Mouse (Mus musculus) liver, embryonic 15.5 days (tissue): Measurements from ENCODE around the gene Cfap70. TPM values are rescaled to one million over a fixed set of nuclear protein-coding genes. Genes with fewer than 3 reads are reported as not detected.

Experiments used
- ATAC-seq: fragments of 200-750 bp; cut with Nextera tagmentation; 2 replicates; pipeline ENCODE4 v1.8.0; 2017; ENCODE audit warnings: moderate number of reproducible peaks, mild to moderate bottlenecking, moderate library complexity; ENCODE audit not compliant: insufficient read depth
- H3K27ac ChIP-seq: fragments of 300-500 bp; sonication (generic); replicated peaks from 2 replicates; pipeline ENCODE4 v1.5.1; 2015; ENCODE audit warnings: mild to moderate bottlenecking, inconsistent platforms
- H3K27me3 ChIP-seq: fragments of 300-500 bp; sonication (generic); 2 replicates; pipeline ENCODE4 v1.6.1; 2015; ENCODE audit warnings: mild to moderate bottlenecking, inconsistent platforms
- H3K36me3 ChIP-seq: fragments of 300-500 bp; sonication (generic); replicated peaks from 2 replicates; pipeline ENCODE4 v1.6.1; 2015; ENCODE audit warnings: moderate library complexity, mild to moderate bottlenecking, inconsistent platforms
- H3K4me1 ChIP-seq: fragments of 300-500 bp; sonication (generic); replicated peaks from 2 replicates; pipeline ENCODE4 v1.6.1; 2015; ENCODE audit warnings: inconsistent platforms
- H3K4me2 ChIP-seq: fragments of 300-500 bp; sonication (generic); 2 replicates; pipeline ENCODE4 v1.6.1; 2015; ENCODE audit warnings: moderate library complexity, mild to moderate bottlenecking, inconsistent platforms
- H3K4me3 ChIP-seq: fragments of 300-500 bp; sonication (generic); replicated peaks from 2 replicates; pipeline ENCODE4 v1.5.1; 2015; ENCODE audit warnings: mild to moderate bottlenecking, inconsistent platforms
- H3K9ac ChIP-seq: fragments of 300-500 bp; sonication (generic); 2 replicates; pipeline ENCODE4 v1.6.1; 2015; ENCODE audit warnings: moderate library complexity, mild to moderate bottlenecking, inconsistent platforms
- H3K9me3 ChIP-seq: fragments of 300-500 bp; sonication (generic); replicated peaks from 2 replicates; pipeline ENCODE4 v1.6.1; 2016; ENCODE audit warnings: inconsistent platforms
- WGBS: fragments of 180-500 bp; shearing (Covaris S2); methylation state at CpG from one replicate; pipeline ENCODE4 v1.1.7; 2015; ENCODE audit warnings: mixed read lengths; ENCODE audit not compliant: insufficient replicate concordance; 5-methylcytosine and 5-hydroxymethylcytosine counted together
- polyA plus RNA-seq: library from polyadenylated mRNA; unstranded; fragments of >200 nt; fragmentation: Nextera tagmentation; extraction: Ambion mirVana; gene quantifications from 2 replicates; pipeline ENCODE4 v1.2.1, GENCODE M21; 2015

Cfap70 gene
- polyA plus RNA-seq, 1 experiment from 2014 or later, result not detected

DNA sequence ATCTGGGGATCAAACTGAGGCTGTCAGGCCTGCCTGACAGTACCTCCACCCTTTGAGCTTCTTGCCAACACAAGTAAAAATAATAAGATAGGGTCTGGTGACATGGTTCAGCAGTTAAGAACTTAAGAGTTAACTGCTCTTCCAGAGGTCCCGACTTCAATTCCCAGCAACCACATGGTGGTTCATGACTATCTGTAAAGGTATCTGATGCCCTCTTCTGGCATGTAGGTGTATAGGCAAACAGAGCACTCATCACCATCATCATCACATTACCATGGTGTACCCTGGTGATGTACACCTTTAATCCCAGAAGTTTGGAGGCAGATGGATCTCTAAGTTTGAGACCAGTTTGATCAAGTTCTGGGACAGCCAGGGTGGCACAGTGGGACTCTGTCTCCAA is 23.4 kb downstream of the Cfap70 start:
- no peak overlapping the region for H3K4me3 ChIP-seq
- no peak overlapping the region for H3K27ac ChIP-seq
- no peak for ATAC-seq
- H3K9ac ChIP-seq, result no peak overlapping the region
- WGBS, result 31% methylated on average over 1 of the region's 1 CpGs
- H3K4me2 ChIP-seq, result no peak overlapping the region
- no peaks in the 10 kb centered on the region for H3K4me1 ChIP-seq
- H3K36me3 ChIP-seq, result no peaks in the 10 kb centered on the region
- no peaks in the 10 kb centered on the region for H3K9me3 ChIP-seq
- H3K27me3 ChIP-seq, result no peaks in the 10 kb centered on the region

- H3K9ac ChIP-seq, result no peak overlapping the region
- H3K9me3 ChIP-seq, result no peaks in the 10 kb centered on the region
- WGBS, result 68% methylated on average over 6 of the region's 6 CpGs
- no peaks in the 10 kb centered on the region for H3K4me1 ChIP-seq
- H3K4me3 ChIP-seq, result no peak overlapping the region
- H3K4me2 ChIP-seq, result no peak overlapping the region
- no peak overlapping the region for H3K27ac ChIP-seq
- no peaks in the 10 kb centered on the region for H3K27me3 ChIP-seq
- no peaks in the 10 kb centered on the region for H3K36me3 ChIP-seq
- no peak for ATAC-seq
These were observed 29.0 kb downstream of the Cfap70 start for GRCm38 (mm10) chr14:20423046-20423445.

DNA sequence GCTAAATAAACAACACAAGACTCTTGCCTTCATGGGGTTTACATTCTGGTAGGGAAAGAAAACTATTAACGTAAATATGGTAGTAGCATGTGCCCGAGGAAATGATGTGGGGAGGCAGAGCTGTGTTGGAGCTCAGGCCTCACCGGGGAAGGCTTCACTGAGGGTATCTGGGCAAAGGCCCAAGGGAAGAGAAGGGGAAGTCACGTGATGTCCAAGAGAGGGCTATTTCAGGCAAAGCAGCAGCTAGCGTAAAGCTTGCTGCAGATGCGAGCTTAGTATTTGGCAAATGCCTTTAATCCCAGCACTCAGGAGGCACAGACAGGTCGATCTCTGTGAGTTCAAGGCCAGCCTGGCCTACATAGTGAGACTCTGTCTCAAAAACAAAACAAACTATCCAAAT is 29.8 kb downstream of the Cfap70 start:
- Histone ChIP-seq H3K27ac (no peak overlapping the region), H3K4me2 (no peak overlapping the region), H3K4me1 (no peaks in the 10 kb centered on the region), H3K27me3 (no peaks in the 10 kb centered on the region), H3K36me3 (no peaks in the 10 kb centered on the region), H3K4me3 (no peak overlapping the region), H3K9ac (no peak overlapping the region), H3K9me3 (no peaks in the 10 kb centered on the region)
- WGBS, result 43% methylated on average over 7 of the region's 7 CpGs
- ATAC-seq, result no peak

DNA sequence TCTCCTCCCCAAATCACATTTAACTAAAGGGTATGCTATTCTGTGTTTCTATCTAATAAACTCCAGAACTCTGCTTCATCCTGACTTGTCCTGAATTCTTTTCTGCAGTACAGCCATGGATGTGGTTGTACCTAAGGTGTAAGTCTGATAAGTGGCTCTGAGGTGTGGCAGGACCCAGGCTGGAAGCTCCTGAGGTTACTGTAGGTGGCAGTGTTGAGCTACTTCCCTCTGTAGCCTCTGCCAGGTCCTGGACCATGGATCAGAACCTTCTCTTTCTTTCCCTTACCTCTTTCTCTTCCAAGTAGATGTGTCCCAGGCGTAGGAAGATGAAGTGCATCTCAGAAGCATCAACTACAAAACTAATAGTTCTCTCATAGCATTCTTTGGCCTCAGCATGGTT is 52.0 kb downstream of the Cfap70 start:
- no peak overlapping the region for H3K27ac ChIP-seq
- peaks cover 5% of the 10 kb centered on the region; the same call in 1 of the 2 replicates for H3K27me3 ChIP-seq
- WGBS, result 40% methylated on average over 1 of the region's 1 CpGs
- no peaks in the 10 kb centered on the region for H3K4me1 ChIP-seq
- no peaks in the 10 kb centered on the region for H3K9me3 ChIP-seq
- H3K9ac ChIP-seq, result no peak overlapping the region
- no peak overlapping the region for H3K4me3 ChIP-seq
- H3K36me3 ChIP-seq, result no peaks in the 10 kb centered on the region
- no peak overlapping the region for H3K4me2 ChIP-seq
- ATAC-seq, result no peak

- no peak overlapping the region for H3K27ac ChIP-seq
- H3K9ac ChIP-seq, result no peak overlapping the region
- no peaks in the 10 kb centered on the region for H3K36me3 ChIP-seq
- 36% methylated on average over 4 of the region's 4 CpGs for WGBS
- peaks cover 5% of the 10 kb centered on the region; the same call in 1 of the 2 replicates for H3K27me3 ChIP-seq
- ATAC-seq, result no peak
- no peak overlapping the region for H3K4me2 ChIP-seq
- H3K4me1 ChIP-seq, result peaks cover 6% of the 10 kb centered on the region
- H3K4me3 ChIP-seq, result no peak overlapping the region
- H3K9me3 ChIP-seq, result no peaks in the 10 kb centered on the region
These were observed 53.2 kb downstream of the Cfap70 start for GRCm38 (mm10) chr14:20398864-20399263.

DNA sequence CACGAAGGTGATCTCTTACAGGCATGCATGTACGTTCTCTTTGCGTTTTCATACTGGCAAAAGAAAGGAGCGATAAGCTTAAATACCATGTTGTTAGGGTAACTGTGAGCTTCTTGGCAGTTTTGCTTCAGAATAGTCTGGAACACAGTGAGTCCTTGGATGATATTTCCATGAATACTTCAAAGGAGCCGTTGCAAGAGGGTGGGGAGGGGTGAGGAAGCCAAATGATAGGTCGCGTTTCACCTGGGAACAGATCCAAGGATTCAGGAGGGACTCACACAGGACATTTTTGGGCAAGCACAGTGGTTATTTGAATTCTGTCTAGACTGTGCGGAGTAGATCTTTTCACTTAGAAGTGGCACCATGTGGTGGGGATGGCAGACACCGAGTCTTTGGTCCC is 54.8 kb downstream of the Cfap70 start:
- ATAC-seq, result no peak
- Histone ChIP-seq H3K4me3 (no peak overlapping the region), H3K27me3 (peaks cover 5% of the 10 kb centered on the region; the same call in 1 of the 2 replicates), H3K27ac (no peak overlapping the region), H3K4me1 (peaks cover 17% of the 10 kb centered on the region), H3K4me2 (no peak overlapping the region), H3K9me3 (no peaks in the 10 kb centered on the region), H3K36me3 (no peaks in the 10 kb centered on the region), H3K9ac (no peak overlapping the region)
- 72% methylated on average over 9 of the region's 9 CpGs for WGBS

DNA sequence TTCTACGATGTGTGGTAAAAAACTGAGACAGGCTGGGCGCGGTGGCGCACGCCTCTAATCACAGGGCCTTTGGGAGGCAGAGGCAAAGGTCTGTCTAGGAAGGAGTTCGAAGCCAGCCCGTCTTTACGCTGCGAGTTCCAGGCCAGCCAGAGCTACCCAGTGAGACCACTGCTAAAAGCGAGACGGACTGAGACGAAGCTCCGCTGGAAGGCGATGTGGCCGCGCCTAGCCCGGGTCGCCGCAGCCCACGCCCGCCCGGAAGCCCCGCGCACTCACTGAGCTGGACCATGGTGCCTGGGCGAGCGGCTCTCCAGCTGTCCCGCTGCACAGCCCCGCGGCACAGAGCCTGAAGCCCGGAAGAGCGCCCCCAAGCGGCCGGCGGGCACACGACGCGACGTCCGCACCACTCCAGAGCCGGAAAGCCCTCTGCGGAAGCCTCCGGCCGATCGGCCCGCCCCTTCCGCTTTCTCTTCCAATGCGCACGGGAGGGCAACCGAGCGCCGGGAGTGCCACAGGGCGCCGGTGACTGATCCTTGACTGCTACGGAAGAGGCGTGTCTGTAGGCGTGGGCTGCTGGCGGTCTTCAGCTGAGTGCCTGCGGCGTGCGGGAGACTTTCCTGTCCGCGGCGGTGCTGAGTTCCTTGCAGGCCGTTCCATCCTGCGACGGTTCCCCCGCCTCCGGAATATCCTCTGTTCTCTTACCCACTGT is 58.7 kb downstream of the Cfap70 start, which contains the start of gene Mrps16:
Gene Mrps16, minus strand, starts transcription at position 430 of the 709 bp plus-strand sequence.
- H3K4me2 ChIP-seq, result peak within 1 kb of the TSS; percentile 81

GRCm38 (mm10) chr14:20392326-20392725 is 59.7 kb downstream of the Cfap70 start:
- H3K4me3 ChIP-seq, result peak overlapping the region; percentile 81; the same call in 1 of the 2 replicates
- no peaks in the 10 kb centered on the region for H3K9me3 ChIP-seq
- ATAC-seq, result no peak
- peak overlapping the region; percentile 81 for H3K4me2 ChIP-seq
- peaks cover 18% of the 10 kb centered on the region for H3K36me3 ChIP-seq
- no peaks in the 10 kb centered on the region for H3K27me3 ChIP-seq
- 49% methylated on average over 4 of the region's 4 CpGs for WGBS
- peaks cover 36% of the 10 kb centered on the region for H3K4me1 ChIP-seq
- no peak overlapping the region for H3K9ac ChIP-seq
- H3K27ac ChIP-seq, result 0 out of 2 replicates have a peak overlapping the region, but pooled peaks have one; percentile 36

More for the DNA sequence above, 58.7 kb downstream of the Cfap70 start, which contains the start of gene Mrps16:
- Histone ChIP-seq H3K9me3 (no peaks in the 10 kb centered on the region), H3K9ac (peak within 1 kb of the TSS; percentile 89), H3K4me1 (peaks cover 29% of the 10 kb centered on the region), H3K36me3 (peaks cover 18% of the 10 kb centered on the region), H3K27me3 (peaks cover 5% of the 10 kb centered on the region; the same call in 1 of the 2 replicates), H3K27ac (peak within 1 kb of the TSS; percentile 85), H3K4me3 (peak within 1 kb of the TSS; percentile 81)
- WGBS, result under 1% methylated on average over 68 of the region's 68 CpGs
- peak; percentile 96 for ATAC-seq

GRCm38 (mm10) chr14:20389446-20390079 is 62.5 kb downstream of the Cfap70 start:
- H3K27ac ChIP-seq, result peak overlapping the region; percentile 82
- ATAC-seq, result no peak
- peak overlapping the region; percentile 80 for H3K4me3 ChIP-seq
- peak overlapping the region; percentile 74 for H3K4me2 ChIP-seq
- H3K9ac ChIP-seq, result peak overlapping the region; percentile 91; the same call in 1 of the 2 replicates
- H3K27me3 ChIP-seq, result no peaks in the 10 kb centered on the region
- peaks cover 41% of the 10 kb centered on the region for H3K36me3 ChIP-seq
- H3K4me1 ChIP-seq, result peaks cover 55% of the 10 kb centered on the region
- 75% methylated on average over 8 of the region's 8 CpGs for WGBS
- no peaks in the 10 kb centered on the region for H3K9me3 ChIP-seq

DNA sequence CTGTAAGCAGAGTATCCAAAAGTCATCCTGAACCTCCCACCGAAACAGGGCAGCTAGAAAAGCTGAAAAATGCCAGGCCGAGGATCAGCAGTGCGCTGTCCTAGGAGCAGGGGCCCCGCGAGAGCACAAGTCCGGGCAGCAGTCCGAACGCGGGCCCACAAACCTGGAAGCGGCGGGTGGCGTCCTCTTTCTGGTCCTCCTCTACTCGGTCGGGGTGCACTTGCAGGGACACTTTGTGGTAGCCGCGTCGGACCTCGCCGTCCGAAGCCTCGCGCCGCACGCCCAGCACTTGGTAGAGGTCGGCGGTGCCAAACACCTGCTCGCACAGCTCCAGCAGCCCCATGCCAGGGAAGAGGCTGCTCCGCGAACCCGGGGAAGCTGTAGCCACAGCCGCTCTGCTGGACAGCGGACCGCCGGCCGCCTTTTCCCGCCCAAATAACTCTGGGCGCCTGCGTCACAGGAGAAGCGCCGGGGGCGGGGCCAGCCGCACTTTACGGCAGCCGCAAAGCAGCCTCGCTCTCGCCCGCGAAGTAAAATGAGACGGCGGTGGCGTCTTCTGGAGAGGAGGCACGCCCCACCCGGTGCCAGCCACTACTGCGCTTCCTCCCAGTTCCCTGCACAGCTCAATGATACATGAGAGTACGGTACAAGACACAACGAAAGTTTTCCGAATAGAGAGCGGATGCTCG is 63.4 kb downstream of the Cfap70 start, which contains the start of gene Dnajc9:
Gene Dnajc9, minus strand, starts transcription at position 470 of the 689 bp plus-strand sequence.
- Histone ChIP-seq H3K4me1 (peaks cover 46% of the 10 kb centered on the region), H3K27ac (peak within 1 kb of the TSS; percentile 82), H3K36me3 (peaks cover 51% of the 10 kb centered on the region), H3K4me3 (peak within 1 kb of the TSS; percentile 80), H3K27me3 (no peaks in the 10 kb centered on the region), H3K4me2 (peak within 1 kb of the TSS; percentile 74), H3K9ac (peak within 1 kb of the TSS; percentile 91), H3K9me3 (no peaks in the 10 kb centered on the region)
- under 1% methylated on average over 59 of the region's 59 CpGs for WGBS
- ATAC-seq, result peak; percentile 63
